Mouse (Mus musculus) bone marrow macrophage, adult 2 months (primary cell): ENCODE measurements around the gene Col23a1.

ENCODE experiments used
- CTCF ChIP-seq: IDR thresholded peaks from 2 replicates; pipeline ENCODE4 v1.5.1; 2012; ENCODE audit warnings: low read depth, mild to moderate bottlenecking, low read length, moderate library complexity
- POLR2A ChIP-seq: IDR thresholded peaks from 2 replicates; pipeline ENCODE4 v1.6.1; 2012; ENCODE audit warnings: mild to moderate bottlenecking, low read depth, low read length, borderline replicate concordance

GRCm38 (mm10) chr11:51334017-51334416, 44.3 kb downstream of the Col23a1 start:
- TF ChIP-seq CTCF = no peak
- TF ChIP-seq POLR2A = no peak
